Mouse (Mus musculus) E14TG2a.4 (cell line): ENCODE measurements around the gene Adgrl4.

Experiments used
- CTCF ChIP-seq: conservative IDR thresholded peaks from 2 replicates; pipeline ENCODE4 v1.5.1; 2014; ENCODE audit warnings: low read length
- NANOG ChIP-seq: IDR thresholded peaks from 2 replicates; pipeline ENCODE4 v1.6.1; 2014; ENCODE audit warnings: borderline replicate concordance, low read length, mixed read lengths
- POU5F1 ChIP-seq: IDR thresholded peaks from 2 replicates; pipeline ENCODE4 v1.6.1; 2014; ENCODE audit warnings: low read length, borderline replicate concordance

- TF ChIP-seq CTCF (no peak), NANOG (no peak), POU5F1 (no peak)
Measured at GRCm38 (mm10) chr3:151399270-151399669, 38.4 kb upstream of the Adgrl4 start.
